ENCODE assay signal across 8 mouse cellular contexts in the genomic region with DNA sequence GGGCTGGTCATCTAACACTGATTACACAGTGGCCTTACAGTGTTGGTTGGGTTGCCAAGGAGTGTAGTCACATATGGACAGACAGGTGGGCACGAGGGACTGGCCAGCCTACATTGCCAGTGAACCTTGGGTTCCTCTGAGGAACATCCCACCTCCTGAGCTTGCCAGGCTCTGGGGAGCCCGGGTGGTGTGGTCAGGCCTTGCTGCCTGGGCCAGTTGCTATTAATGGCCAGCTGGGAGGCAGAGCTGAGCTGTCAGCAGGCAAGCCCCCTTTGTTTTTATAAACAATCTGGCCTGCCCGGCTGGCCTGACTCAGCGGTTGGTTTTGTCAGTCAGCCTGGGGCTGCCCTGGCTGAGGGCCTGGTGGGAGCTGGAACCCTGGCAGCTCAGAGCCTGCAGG. TPM values are rescaled to one million over a fixed set of nuclear protein-coding genes. Genes with fewer than 3 reads are reported as not detected.
DNase-seq lines count a peak whose midpoint lies in the region; ATAC-seq lines count a peak whose summit lies in the region.

No protein-coding gene starts in this region.

- peaks cover 28% of the 10 kb centered on the region; the same call in 1 of the 2 replicates for H3K36me3 ChIP-seq in heart, embryonic 16.5 days (ENCODE audit: control insufficient read depth, insufficient read depth)
- H3K36me3 ChIP-seq in midbrain, embryonic 12.5 days, result peaks cover 44% of the 10 kb centered on the region

- H3K9me3 ChIP-seq in heart, embryonic 16.5 days (replicated peaks; ENCODE audit: control insufficient read depth, low read length), result no peaks in the 10 kb centered on the region
- no peaks in the 10 kb centered on the region for H3K9me3 ChIP-seq in midbrain, embryonic 12.5 days

- peaks cover 71% of the 10 kb centered on the region for H3K4me1 ChIP-seq in heart, embryonic 16.5 days (ENCODE audit: control insufficient read depth, insufficient read depth, low read length)
- H3K4me1 ChIP-seq in midbrain, embryonic 12.5 days, result peaks cover 50% of the 10 kb centered on the region

- H3K4me3 ChIP-seq in heart, embryonic 16.5 days (ENCODE audit: low read length), result peak overlapping the region; percentile 91
- H3K4me3 ChIP-seq in midbrain, embryonic 12.5 days, result peak overlapping the region; percentile 5; the same call in 1 of the 2 replicates

- ATAC-seq in heart, embryonic 16.5 days (replicated peaks; ENCODE audit: extremely low read depth, insufficient read depth, low FRiP score), result no peak
- ATAC-seq in midbrain, embryonic 12.5 days (ENCODE audit: low FRiP score, low read depth), result no peak

- H3K4me2 ChIP-seq in heart, embryonic 16.5 days (ENCODE audit: low read depth, low read length), result peak overlapping the region; percentile 91
- peak overlapping the region; percentile 91 for H3K4me2 ChIP-seq in midbrain, embryonic 12.5 days (replicated peaks)

- peak overlapping the region; percentile 58 for H3K27ac ChIP-seq in heart, embryonic 16.5 days (ENCODE audit: low read length)
- H3K27ac ChIP-seq in midbrain, embryonic 12.5 days (replicated peaks), result 0 out of 2 replicates have a peak overlapping the region, but pooled peaks have one; percentile 30

- H3K9ac ChIP-seq in heart, embryonic 16.5 days (ENCODE audit: low read length), result peak overlapping the region; percentile 82
- H3K9ac ChIP-seq in midbrain, embryonic 12.5 days (replicated peaks), result peak overlapping the region; percentile 34; the same call in 1 of the 2 replicates

- no peaks in the 10 kb centered on the region for H3K27me3 ChIP-seq in heart, embryonic 16.5 days (ENCODE audit: control insufficient read depth, insufficient read depth, low read length)
- peaks cover 14% of the 10 kb centered on the region for H3K27me3 ChIP-seq in midbrain, embryonic 12.5 days

- peak; percentile 62 for DNase-seq in gastrocnemius, adult 18-20 months (ENCODE audit: low spot score)
- DNase-seq in gastrocnemius, postnatal 10 days, result no peak
- peak; percentile 36 for DNase-seq in thymus, postnatal 4 days
- no peak for DNase-seq in thymus, postnatal 10 days (ENCODE audit: low spot score in 2 of 2)
- DNase-seq in layer of hippocampus, adult 9-11 months, result no peak
- DNase-seq in layer of hippocampus, postnatal 25 days (ENCODE audit: extremely low spot score in 1 of 2, low spot score in 1 of 2), result no peak

- WGBS in heart, embryonic 16.5 days, result 21% methylated on average over 4 of the region's 4 CpGs
- 35% methylated on average over 4 of the region's 4 CpGs for WGBS in midbrain, embryonic 12.5 days

RNA-seq across cellular contexts. Expression of a gene that starts 4.6 kb away (rescaled TPM):
- total RNA-seq in gastrocnemius, adult 18-20 months (2021), result 100 to 1,000 TPM; 225 to 230 TPM
- total RNA-seq in gastrocnemius, postnatal 10 days (2021), result 100 to 1,000 TPM; 121 to 129 TPM
- 130 and 146 TPM in 2 replicates for polyA plus RNA-seq in heart, embryonic 16.5 days (2015; fragmentation: Nextera tagmentation; extraction: Ambion mirVana)
- polyA plus RNA-seq in midbrain, embryonic 12.5 days (2016; fragmentation: Nextera tagmentation; extraction: Ambion mirVana), result 58.0 and 61.4 TPM in 2 replicates
- total RNA-seq in layer of hippocampus, postnatal 25 days (2021), result 1 to 10 TPM; 3.3 to 5.0 TPM

RNA-seq across cellular contexts. Expression of a gene that starts 25.0 kb away (rescaled TPM):
- total RNA-seq in gastrocnemius, adult 18-20 months (2021), result 10 to 100 TPM; 11.0 to 11.2 TPM
- total RNA-seq in gastrocnemius, postnatal 10 days (2021), result 10 to 100 TPM; 27.9 to 31.5 TPM
- 95.8 and 103 TPM in 2 replicates for polyA plus RNA-seq in heart, embryonic 16.5 days (2015; fragmentation: Nextera tagmentation; extraction: Ambion mirVana)
- 122 and 126 TPM in 2 replicates for polyA plus RNA-seq in midbrain, embryonic 12.5 days (2016; fragmentation: Nextera tagmentation; extraction: Ambion mirVana)
- 10 to 100 TPM; 74.5 to 88.6 TPM for total RNA-seq in layer of hippocampus, postnatal 25 days (2021)

RNA-seq across cellular contexts. Expression of a gene that starts 47.4 kb away (rescaled TPM):
- total RNA-seq in gastrocnemius, adult 18-20 months (2021), result not detected
- not detected for total RNA-seq in gastrocnemius, postnatal 10 days (2021)
- 0.69 and 1.6 TPM in 2 replicates for polyA plus RNA-seq in heart, embryonic 16.5 days (2015; fragmentation: Nextera tagmentation; extraction: Ambion mirVana)
- polyA plus RNA-seq in midbrain, embryonic 12.5 days (2016; fragmentation: Nextera tagmentation; extraction: Ambion mirVana), result 0.59 and 0.82 TPM in 2 replicates
- total RNA-seq in layer of hippocampus, postnatal 25 days (2021), result not detected

Comparison
In these comparisons a context has a peak if more than half of its experiments do, and no peak if none do; other contexts are left out.
1. DNase-seq: peak in gastrocnemius, adult 18-20 months (single experiment) and thymus, postnatal 4 days (single experiment); none in gastrocnemius, postnatal 10 days (single experiment), thymus, postnatal 10 days (0 of 2), layer of hippocampus, adult 9-11 months (single experiment) and layer of hippocampus, postnatal 25 days (0 of 2).
2. RNA of a gene that starts 4.6 kb away (total RNA-seq): 225 to 230 TPM in gastrocnemius, adult 18-20 months and 121 to 129 TPM in gastrocnemius, postnatal 10 days; 3.3 to 5.0 TPM in layer of hippocampus, postnatal 25 days; every median in the first group is over 10 times any median in the second.